Mouse (Mus musculus) kidney, embryonic 14.5 days (tissue): ENCODE measurements around the gene Ift20. TPM values are rescaled to one million over a fixed set of nuclear protein-coding genes. Genes with fewer than 3 reads are reported as not detected.

Source experiments
- polyA plus RNA-seq: library from polyadenylated mRNA; unstranded; fragments of >200 nt; fragmentation: Nextera tagmentation; extraction: Ambion mirVana; gene quantifications from 2 replicates; pipeline ENCODE4 v1.2.1, GENCODE M21; 2014

The Ift20 gene
- polyA plus RNA-seq, 1 experiment from 2014 or later: 126 TPM

Other genes with a start within 250 kb of the Ift20 start
- 0.10 and 0.47 TPM in 2 replicates for gene BC030499, start 245.5 kb upstream of the Ift20 start, polyA plus RNA-seq
- gene Spag5, start 234.8 kb upstream of the Ift20 start, polyA plus RNA-seq: 35.7 and 50.9 TPM in 2 replicates
- gene Aldoc, start 213.4 kb upstream of the Ift20 start, polyA plus RNA-seq: 2.3 and 4.3 TPM in 2 replicates
- gene Pigs, start 207.9 kb upstream of the Ift20 start, polyA plus RNA-seq: 48.9 and 76.0 TPM in 2 replicates
- 49.6 and 57.1 TPM in 2 replicates for gene Unc119, start 192.9 kb upstream of the Ift20 start, polyA plus RNA-seq
- 0.11 TPM in 1 of 2 replicates, not detected in the other for gene Foxn1, start 149.8 kb upstream of the Ift20 start, polyA plus RNA-seq
- 0.07 and 0.45 TPM in 2 replicates for gene Slc13a2, start 114.1 kb upstream of the Ift20 start, polyA plus RNA-seq
- gene Slc46a1, start 70.7 kb upstream of the Ift20 start, polyA plus RNA-seq: 13.1 and 18.5 TPM in 2 replicates
- gene Sarm1, start 38.6 kb upstream of the Ift20 start, polyA plus RNA-seq: 1.4 and 1.7 TPM in 2 replicates
- 0.73 and 0.84 TPM in 2 replicates for gene Vtn, start 37.3 kb upstream of the Ift20 start, polyA plus RNA-seq
- not detected in 2 replicates for gene Sebox, start 32.9 kb upstream of the Ift20 start, polyA plus RNA-seq
- 61.2 and 63.6 TPM in 2 replicates for gene Tmem199, start 24.2 kb upstream of the Ift20 start, polyA plus RNA-seq
- 122 and 161 TPM in 2 replicates for gene Poldip2, start 24.2 kb upstream of the Ift20 start, polyA plus RNA-seq
- gene Tnfaip1, start within 50 bp of the Ift20 start, polyA plus RNA-seq: 77.1 and 88.9 TPM in 2 replicates
- 91.1 and 103 TPM in 2 replicates for gene Tmem97, start 14.4 kb downstream of the Ift20 start, polyA plus RNA-seq
- 18.3 and 23.3 TPM in 2 replicates for gene Nlk, start 161.0 kb downstream of the Ift20 start, polyA plus RNA-seq
- gene Ccnq, start 215.4 kb downstream of the Ift20 start, polyA plus RNA-seq: 47.8 and 50.8 TPM in 2 replicates